In genomic region chr10:83185121-83185520, GRCm38 (mm10) we compare ENCODE assay signal across 17 mouse cellular contexts.
A peak's percentile ranks its signal among the peaks of the same experiment; 100 is the strongest.
DNase-seq lines count a peak whose midpoint lies in the region; ATAC-seq and TF ChIP-seq lines count a peak whose summit lies in the region.
"Had no signal": no experiment of that assay in that cellular context is flagged by ENCODE, and none has a peak within 500 bp of the region (broad histone marks: within the 10 kb centered on the region; RNA-seq: fewer than 3 reads in every experiment).

No protein-coding gene starts in this region.

- no peak overlapping the region for H3K4me3 ChIP-seq in midbrain, embryonic 13.5 days (replicated peaks)
- no peak overlapping the region for H3K4me3 ChIP-seq in midbrain, embryonic 10.5 days
- no peak overlapping the region for H3K4me3 ChIP-seq in kidney, postnatal 0 days (replicated peaks; ENCODE audit: low read depth, low read length)
- H3K4me3 ChIP-seq in midbrain, embryonic 16.5 days (ENCODE audit: low read depth, low read length) = no peak overlapping the region
- H3K4me3 ChIP-seq: gastrocnemius, adult 2 months; heart, embryonic 12.5 days; hindbrain, embryonic 12.5 days; limb, embryonic 15.5 days; stomach, embryonic 15.5 days had no signal

- no peak overlapping the region for H3K4me2 ChIP-seq in midbrain, embryonic 13.5 days (replicated peaks)
- no peak overlapping the region for H3K4me2 ChIP-seq in kidney, postnatal 0 days (ENCODE audit: low read length)
- no peak overlapping the region for H3K4me2 ChIP-seq in midbrain, embryonic 16.5 days (ENCODE audit: low read length)
- H3K4me2 ChIP-seq: heart, embryonic 12.5 days; hindbrain, embryonic 12.5 days; limb, embryonic 15.5 days; stomach, embryonic 15.5 days had no signal

- H3K36me3 ChIP-seq in midbrain, embryonic 13.5 days = no peaks in the 10 kb centered on the region
- no peaks in the 10 kb centered on the region for H3K36me3 ChIP-seq in midbrain, embryonic 10.5 days
- H3K36me3 ChIP-seq in kidney, postnatal 0 days (ENCODE audit: insufficient read depth, low read length) = no peaks in the 10 kb centered on the region
- no peaks in the 10 kb centered on the region for H3K36me3 ChIP-seq in midbrain, embryonic 16.5 days (ENCODE audit: control insufficient read depth, insufficient read depth, low read length)
- H3K36me3 ChIP-seq: heart, embryonic 12.5 days; hindbrain, embryonic 12.5 days; limb, embryonic 15.5 days; stomach, embryonic 15.5 days had no signal

- no peaks in the 10 kb centered on the region for H3K27me3 ChIP-seq in midbrain, embryonic 13.5 days
- H3K27me3 ChIP-seq in midbrain, embryonic 10.5 days (ENCODE audit: low read depth, poor library complexity, severe bottlenecking) = no peaks in the 10 kb centered on the region
- H3K27me3 ChIP-seq in kidney, postnatal 0 days (ENCODE audit: insufficient read depth, low read length) = no peaks in the 10 kb centered on the region
- H3K27me3 ChIP-seq in midbrain, embryonic 16.5 days (ENCODE audit: control insufficient read depth, insufficient read depth, low read depth, low read length) = no peaks in the 10 kb centered on the region
- H3K27me3 ChIP-seq: heart, embryonic 12.5 days; hindbrain, embryonic 12.5 days; stomach, embryonic 15.5 days had no signal

- no peak for ATAC-seq in midbrain, embryonic 13.5 days
- ATAC-seq in kidney, postnatal 0 days (replicated peaks; ENCODE audit: low FRiP score, low read depth) = 0 out of 2 replicates have a peak, but pooled peaks have one; percentile 44
- ATAC-seq in midbrain, embryonic 16.5 days = 0 out of 2 replicates have a peak, but pooled peaks have one; percentile 8
- ATAC-seq: intestine, postnatal 0 days had no signal

- DNase-seq in midbrain, embryonic 10.5 days (ENCODE audit: low spot score) = no peak
- DNase-seq in kidney, adult 8-10 months = peak; percentile 59 to 61
- peak; percentile 15 for DNase-seq in kidney, postnatal 0 days (ENCODE audit: low spot score)
- no peak for DNase-seq in urinary bladder, postnatal 25 days (ENCODE audit: low spot score)
- DNase-seq in cerebellum, adult 11-12 months = no peak
- DNase-seq: gastrocnemius, adult 2 months; retina, postnatal 1 day; thymus, adult 18-20 months; thymus, postnatal 4 days had no signal

- WGBS in midbrain, embryonic 13.5 days = 75% methylated on average over 6 of the region's 6 CpGs
- WGBS in midbrain, embryonic 10.5 days = 89% methylated on average over 6 of the region's 6 CpGs
- 69% methylated on average over 6 of the region's 6 CpGs for WGBS in kidney, postnatal 0 days
- 66% methylated on average over 6 of the region's 6 CpGs for WGBS in midbrain, embryonic 16.5 days

- H3K27ac ChIP-seq in midbrain, embryonic 13.5 days = peak overlapping the region; percentile 4; the same call in 1 of the 2 replicates
- no peak overlapping the region for H3K27ac ChIP-seq in midbrain, embryonic 10.5 days (replicated peaks)
- peak overlapping the region; percentile 20; the same call in 1 of the 2 replicates for H3K27ac ChIP-seq in kidney, postnatal 0 days
- peak overlapping the region; percentile 5; the same call in 1 of the 2 replicates for H3K27ac ChIP-seq in midbrain, embryonic 16.5 days (ENCODE audit: low read length)
- H3K27ac ChIP-seq: gastrocnemius, adult 2 months; hindbrain, embryonic 12.5 days had no signal

- H3K9me3 ChIP-seq in midbrain, embryonic 13.5 days = peaks cover 2% of the 10 kb centered on the region; the same call in 1 of the 2 replicates
- no peaks in the 10 kb centered on the region for H3K9me3 ChIP-seq in midbrain, embryonic 10.5 days (replicated peaks)
- no peaks in the 10 kb centered on the region for H3K9me3 ChIP-seq in kidney, postnatal 0 days (replicated peaks; ENCODE audit: low read length)
- no peaks in the 10 kb centered on the region for H3K9me3 ChIP-seq in midbrain, embryonic 16.5 days (replicated peaks; ENCODE audit: control insufficient read depth, low read length, poor library complexity, severe bottlenecking)
- H3K9me3 ChIP-seq: hindbrain, embryonic 12.5 days; limb, embryonic 15.5 days; stomach, embryonic 15.5 days had no signal

- no peak for TF ChIP-seq CTCF in kidney, postnatal 0 days (IDR thresholded peaks at IDR 0.05; ENCODE audit: low read depth)

- peaks cover 34% of the 10 kb centered on the region for H3K4me1 ChIP-seq in midbrain, embryonic 13.5 days (replicated peaks)
- peaks cover 15% of the 10 kb centered on the region for H3K4me1 ChIP-seq in midbrain, embryonic 10.5 days
- H3K4me1 ChIP-seq in kidney, postnatal 0 days (replicated peaks; ENCODE audit: insufficient read depth, low read length) = peaks cover 11% of the 10 kb centered on the region
- peaks cover 16% of the 10 kb centered on the region for H3K4me1 ChIP-seq in midbrain, embryonic 16.5 days (ENCODE audit: control insufficient read depth, insufficient read depth, low read length)

- H3K9ac ChIP-seq in midbrain, embryonic 13.5 days (replicated peaks) = no peak overlapping the region
- H3K9ac ChIP-seq in kidney, postnatal 0 days (ENCODE audit: low read depth, low read length) = no peak overlapping the region
- H3K9ac ChIP-seq in midbrain, embryonic 16.5 days (ENCODE audit: low read depth, low read length) = no peak overlapping the region
- H3K9ac ChIP-seq: heart, embryonic 12.5 days; hindbrain, embryonic 12.5 days; limb, embryonic 15.5 days; liver, postnatal 0 days; stomach, embryonic 15.5 days had no signal

Comparison
In these comparisons a context has a peak if more than half of its experiments do, and no peak if none do; other contexts are left out.
1. DNase-seq: peak in kidney, adult 8-10 months (2 of 2) and kidney, postnatal 0 days (single experiment); none in midbrain, embryonic 10.5 days (single experiment), urinary bladder, postnatal 25 days (single experiment) and cerebellum, adult 11-12 months (single experiment).